Mouse (Mus musculus) lung, adult 10 weeks (tissue): ENCODE results near the gene Upp1. TPM values are rescaled to one million over a fixed set of nuclear protein-coding genes. Genes with fewer than 3 reads are reported as not detected.

Experiments
- polyA plus RNA-seq: library from polyadenylated mRNA; stranded (reverse); fragments of 350-450 nt; fragmentation: Illumina TruSeq; extraction: RNeasy Lipid Tissue Mini Kit (QIAGEN cat#74804); gene quantifications from one replicate; pipeline ENCODE4 v1.2.3, GENCODE M21; 2014; ENCODE audit warnings: low read depth, low replicate concordance; ENCODE audit not compliant: insufficient read depth

The Upp1 gene
- polyA plus RNA-seq = 14.1 TPM

GRCm38 (mm10) chr11:9118050-9118420 is at the start of gene Upp1:
Gene Upp1 (plus strand): TSS chr11:9118103.

Other genes with a start within 250 kb of the Upp1 start
- gene Pkd1l1, start 144.8 kb upstream of the Upp1 start, polyA plus RNA-seq = not detected
- 4.6 TPM for gene Hus1, start 106.9 kb upstream of the Upp1 start, polyA plus RNA-seq
- 2.9 TPM for gene Gm11992, start 69.5 kb upstream of the Upp1 start, polyA plus RNA-seq
- gene Sun3, start 69.1 kb upstream of the Upp1 start, polyA plus RNA-seq = not detected
- gene Abca13, start 73.8 kb downstream of the Upp1 start, polyA plus RNA-seq = 0.03 TPM